Mouse (Mus musculus): ENCODE measurements around the gene Ccdc85a.

GRCm38 (mm10) chr11:28415841-28416240, 168.3 kb downstream of the Ccdc85a start:
- TF ChIP-seq CTCF (IDR thresholded peaks at IDR 0.05; ENCODE audit: extremely low read depth, insufficient read depth, low read length) (no peak), POLR2A (IDR thresholded peaks at IDR 0.05; ENCODE audit: extremely low read depth, insufficient read depth, low read length) (no peak)

All from cortical plate, adult 2 months (tissue).